Mouse (Mus musculus) liver, embryonic 16.5 days (tissue): ENCODE measurements around the gene Naa25. TPM values are rescaled to one million over a fixed set of nuclear protein-coding genes. Genes with fewer than 3 reads are reported as not detected.

Source experiments
- ATAC-seq: fragments of 200-750 bp; cut with Nextera tagmentation; 2 replicates; pipeline ENCODE4 v1.8.0; 2017; ENCODE audit warnings: low read depth, mild to moderate bottlenecking, moderate number of reproducible peaks, moderate library complexity
- H3K27ac ChIP-seq: fragments of 300-500 bp; sonication (generic); 2 replicates; pipeline ENCODE4 v1.5.1; 2014; ENCODE audit warnings: mild to moderate bottlenecking, low read length
- H3K27me3 ChIP-seq: fragments of 300-500 bp; sonication (generic); 2 replicates; pipeline ENCODE4 v1.6.1; 2014; ENCODE audit warnings: low read depth, low read length, mixed read lengths; ENCODE audit not compliant: control insufficient read depth, insufficient read depth
- H3K36me3 ChIP-seq: fragments of 300-500 bp; sonication (generic); 2 replicates; pipeline ENCODE4 v1.6.1; 2014; ENCODE audit warnings: mild to moderate bottlenecking; ENCODE audit not compliant: control insufficient read depth, insufficient read depth
- H3K4me1 ChIP-seq: fragments of 300-500 bp; sonication (generic); 2 replicates; pipeline ENCODE4 v1.6.1; 2014; ENCODE audit warnings: low read depth, low read length, mixed read lengths; ENCODE audit not compliant: control insufficient read depth
- H3K4me2 ChIP-seq: fragments of 300-500 bp; sonication (generic); 2 replicates; pipeline ENCODE4 v1.6.1; 2014; ENCODE audit warnings: low read depth, low read length, mixed read lengths
- H3K4me3 ChIP-seq: fragments of 300-500 bp; sonication (generic); 2 replicates; pipeline ENCODE4 v1.5.1; 2014; ENCODE audit warnings: low read depth, mild to moderate bottlenecking, low read length
- H3K9ac ChIP-seq: fragments of 300-500 bp; sonication (generic); 2 replicates; pipeline ENCODE4 v1.6.1; 2014; ENCODE audit warnings: low read depth, low read length
- H3K9me3 ChIP-seq: fragments of 300-500 bp; sonication (generic); replicated peaks from 2 replicates; pipeline ENCODE4 v1.6.1; 2016; ENCODE audit warnings: low read length; ENCODE audit not compliant: control insufficient read depth
- WGBS: fragments of 180-500 bp; shearing (Covaris S2); extraction: QIAGEN DNeasy Blood & Tissue Kit; methylation state at CpG from one replicate; pipeline ENCODE4 v1.1.7; 2014; ENCODE audit not compliant: insufficient replicate concordance; 5-methylcytosine and 5-hydroxymethylcytosine counted together
- polyA plus RNA-seq: library from polyadenylated mRNA; unstranded; fragments of >200 nt; fragmentation: Nextera tagmentation; extraction: Ambion mirVana; gene quantifications from 2 replicates; pipeline ENCODE4 v1.2.1, GENCODE M21; 2015

Gene Naa25
- polyA plus RNA-seq, 1 experiment from 2014 or later: 16.8 TPM

GRCm38 (mm10) chr5:121400849-121401248, 3.1 kb downstream of the Naa25 start:
- H3K4me3 ChIP-seq: no peak overlapping the region
- H3K4me2 ChIP-seq: no peak overlapping the region
- no peak for ATAC-seq
- H3K27ac ChIP-seq: no peak overlapping the region; the same call in 1 of the 2 replicates
- peaks cover 33% of the 10 kb centered on the region for H3K4me1 ChIP-seq
- no peak overlapping the region for H3K9ac ChIP-seq
- H3K36me3 ChIP-seq: no peaks in the 10 kb centered on the region
- no peaks in the 10 kb centered on the region for H3K9me3 ChIP-seq
- WGBS: 40% methylated on average over 5 of the region's 5 CpGs
- H3K27me3 ChIP-seq: no peaks in the 10 kb centered on the region

DNA sequence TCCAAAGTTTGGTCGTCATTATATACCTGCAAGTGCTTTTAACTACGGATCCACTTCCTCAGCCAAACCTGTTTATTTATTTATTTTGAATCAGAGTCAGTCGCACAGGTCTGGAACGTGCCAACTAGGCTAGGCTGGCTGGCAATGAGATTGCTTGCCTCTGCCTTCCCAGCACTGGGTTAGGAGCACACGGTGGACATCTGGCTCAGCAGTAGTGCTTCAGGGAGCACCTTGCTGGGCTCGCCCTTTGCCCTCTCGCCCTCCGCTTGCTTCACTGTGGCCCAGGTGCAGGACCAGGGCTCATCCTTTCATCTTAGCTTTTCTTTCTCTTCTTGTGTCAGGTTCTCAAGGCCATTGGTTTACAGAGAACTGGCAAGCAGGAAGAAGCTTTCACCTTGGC, 10.1 kb downstream of the Naa25 start:
- Histone ChIP-seq H3K36me3 (peaks cover 10% of the 10 kb centered on the region), H3K4me1 (no peaks in the 10 kb centered on the region), H3K27me3 (no peaks in the 10 kb centered on the region), H3K9ac (no peak overlapping the region), H3K9me3 (no peaks in the 10 kb centered on the region), H3K27ac (no peak overlapping the region), H3K4me2 (no peak overlapping the region), H3K4me3 (no peak overlapping the region)
- no peak for ATAC-seq
- WGBS: 80% methylated on average over 8 of the region's 8 CpGs

GRCm38 (mm10) chr5:121410975-121411374, 13.2 kb downstream of the Naa25 start:
- WGBS: 83% methylated on average over 4 of the region's 4 CpGs
- Histone ChIP-seq H3K27me3 (no peaks in the 10 kb centered on the region), H3K9me3 (no peaks in the 10 kb centered on the region), H3K27ac (no peak overlapping the region), H3K4me3 (no peak overlapping the region), H3K36me3 (peaks cover 34% of the 10 kb centered on the region), H3K9ac (no peak overlapping the region), H3K4me1 (no peaks in the 10 kb centered on the region), H3K4me2 (no peak overlapping the region)
- no peak for ATAC-seq

DNA sequence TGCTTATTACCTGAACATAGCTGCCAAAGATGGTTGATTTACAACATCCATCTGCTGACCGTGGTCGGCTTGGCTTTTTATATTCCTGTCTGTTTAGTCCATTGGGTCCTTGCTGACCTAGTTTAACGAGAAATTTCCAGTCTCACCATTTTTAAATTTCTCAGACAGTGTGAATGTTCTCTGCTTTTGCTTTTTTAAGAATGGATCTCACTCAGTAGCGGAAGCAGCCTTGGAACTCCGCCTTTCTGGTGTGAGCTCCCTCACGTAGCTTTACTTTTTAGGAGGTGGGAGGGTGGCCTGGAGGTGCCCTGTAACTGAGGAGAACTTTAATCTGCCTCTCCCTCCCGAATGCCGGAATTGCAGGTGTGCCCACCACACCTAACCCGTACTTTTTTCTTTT, 23.0 kb downstream of the Naa25 start:
- no peaks in the 10 kb centered on the region for H3K27me3 ChIP-seq
- ATAC-seq: no peak
- H3K4me3 ChIP-seq: no peak overlapping the region
- H3K27ac ChIP-seq: no peak overlapping the region
- no peaks in the 10 kb centered on the region for H3K9me3 ChIP-seq
- H3K36me3 ChIP-seq: peaks cover 73% of the 10 kb centered on the region
- H3K4me1 ChIP-seq: no peaks in the 10 kb centered on the region
- no peak overlapping the region for H3K4me2 ChIP-seq
- H3K9ac ChIP-seq: no peak overlapping the region
- 85% methylated on average over 9 of the region's 9 CpGs for WGBS

DNA sequence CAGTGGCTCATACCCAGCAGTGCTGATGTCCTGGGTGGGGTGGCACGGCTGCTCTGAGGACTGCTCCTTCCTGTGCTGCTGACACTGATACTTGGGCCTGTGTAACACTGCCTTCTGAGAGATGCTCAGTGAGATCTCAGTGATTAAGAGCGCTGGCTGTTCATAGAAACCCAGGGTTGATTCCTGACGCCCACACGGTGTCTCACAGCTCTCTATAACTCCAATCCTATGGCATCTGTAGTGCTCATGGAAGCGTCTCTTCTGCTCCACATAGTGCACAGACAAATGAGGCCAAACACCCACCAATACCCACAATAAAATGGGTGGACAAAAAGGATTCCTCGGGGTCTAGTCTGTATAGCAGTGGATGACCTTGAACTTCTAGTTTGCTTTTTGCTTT, 25.1 kb downstream of the Naa25 start:
- Histone ChIP-seq H3K9ac (no peak overlapping the region), H3K4me2 (no peak overlapping the region), H3K4me1 (no peaks in the 10 kb centered on the region), H3K27me3 (no peaks in the 10 kb centered on the region), H3K9me3 (no peaks in the 10 kb centered on the region), H3K27ac (no peak overlapping the region), H3K4me3 (no peak overlapping the region), H3K36me3 (peaks cover 78% of the 10 kb centered on the region)
- ATAC-seq: no peak
- WGBS: 81% methylated on average over 6 of the region's 6 CpGs

DNA sequence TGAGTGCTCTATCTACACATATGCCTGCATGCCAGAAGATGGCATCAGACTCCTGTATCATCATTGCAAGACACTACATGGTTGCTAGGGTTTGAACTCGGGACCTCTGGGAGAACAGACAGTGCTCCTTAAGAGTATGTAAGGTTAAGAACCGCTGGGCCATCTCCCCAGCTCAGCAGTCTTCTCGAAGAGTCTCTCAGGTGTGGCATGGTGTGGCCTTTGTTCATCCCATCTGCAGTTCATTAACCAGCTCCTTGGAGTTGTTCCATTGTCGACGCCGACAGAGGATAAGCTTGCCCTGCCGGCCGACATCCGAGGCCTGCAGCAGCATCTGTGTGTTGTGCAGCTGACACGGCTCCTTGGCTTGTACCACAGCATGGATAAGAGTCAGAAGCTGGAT, 25.6 kb downstream of the Naa25 start:
- 86% methylated on average over 10 of the region's 10 CpGs for WGBS

DNA sequence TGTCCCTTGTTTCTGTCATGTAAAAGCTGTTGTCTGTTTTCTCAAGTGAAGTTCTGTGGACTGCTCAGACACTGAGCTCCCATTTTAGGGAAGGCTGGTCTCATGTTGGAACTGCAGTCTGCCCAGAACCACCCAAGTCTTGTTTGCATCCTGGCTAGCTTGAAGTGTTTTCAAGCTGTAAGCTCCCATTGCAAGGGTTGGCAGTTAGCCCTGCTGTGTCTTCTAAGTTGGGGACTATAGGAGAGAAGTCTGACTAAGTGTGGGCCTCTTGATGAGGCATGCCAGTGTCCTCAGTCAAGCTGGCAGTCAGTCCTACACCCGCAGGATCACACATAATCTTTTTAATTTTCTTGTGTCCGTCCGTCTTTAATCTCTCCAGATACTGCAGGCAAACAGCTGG, 31.2 kb downstream of the Naa25 start:
- no peak for ATAC-seq
- H3K4me1 ChIP-seq: no peaks in the 10 kb centered on the region
- no peaks in the 10 kb centered on the region for H3K27me3 ChIP-seq
- no peak overlapping the region for H3K4me3 ChIP-seq
- no peak overlapping the region for H3K4me2 ChIP-seq
- H3K36me3 ChIP-seq: peaks cover 79% of the 10 kb centered on the region
- H3K9me3 ChIP-seq: no peaks in the 10 kb centered on the region
- 89% methylated on average over 3 of the region's 3 CpGs for WGBS
- H3K9ac ChIP-seq: no peak overlapping the region
- H3K27ac ChIP-seq: no peak overlapping the region

More for the DNA sequence above, 25.6 kb downstream of the Naa25 start:
- H3K9me3 ChIP-seq: no peaks in the 10 kb centered on the region
- H3K27ac ChIP-seq: no peak overlapping the region
- no peaks in the 10 kb centered on the region for H3K4me1 ChIP-seq
- no peak overlapping the region for H3K9ac ChIP-seq
- H3K36me3 ChIP-seq: peaks cover 78% of the 10 kb centered on the region
- no peaks in the 10 kb centered on the region for H3K27me3 ChIP-seq
- H3K4me2 ChIP-seq: no peak overlapping the region
- no peak for ATAC-seq
- H3K4me3 ChIP-seq: no peak overlapping the region

- Histone ChIP-seq H3K27me3 (no peaks in the 10 kb centered on the region), H3K4me3 (no peak overlapping the region), H3K9me3 (no peaks in the 10 kb centered on the region), H3K9ac (no peak overlapping the region), H3K4me2 (no peak overlapping the region), H3K27ac (no peak overlapping the region), H3K36me3 (peaks cover 66% of the 10 kb centered on the region), H3K4me1 (no peaks in the 10 kb centered on the region)
- 76% methylated on average over 5 of the region's 5 CpGs for WGBS
- 0 out of 2 replicates have a peak, but pooled peaks have one; percentile 37 for ATAC-seq
These were observed 40.4 kb downstream of the Naa25 start for GRCm38 (mm10) chr5:121438131-121438530.

DNA sequence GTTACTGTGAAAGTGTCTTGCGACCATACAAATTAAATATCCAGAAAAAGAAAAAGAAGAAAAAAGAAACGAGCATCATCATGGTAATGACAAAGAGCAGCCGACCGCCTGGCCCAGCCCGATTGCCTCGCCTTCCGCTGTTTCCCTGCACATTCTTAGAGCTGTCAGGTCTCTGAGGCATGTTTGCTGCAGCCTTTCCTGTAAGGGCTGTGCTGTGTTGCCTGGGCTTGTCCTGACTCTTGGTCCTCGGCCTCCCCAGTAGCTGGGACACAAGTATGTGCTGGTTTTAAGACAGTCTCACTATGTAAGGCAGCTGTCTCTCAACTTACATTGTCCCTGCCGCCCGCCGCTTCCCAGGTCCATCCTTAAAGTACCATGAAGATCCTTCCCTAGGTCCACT, 41.0 kb downstream of the Naa25 start:
- no peaks in the 10 kb centered on the region for H3K9me3 ChIP-seq
- no peak overlapping the region for H3K9ac ChIP-seq
- H3K4me3 ChIP-seq: no peak overlapping the region
- H3K4me2 ChIP-seq: no peak overlapping the region
- 82% methylated on average over 11 of the region's 11 CpGs for WGBS
- no peaks in the 10 kb centered on the region for H3K27me3 ChIP-seq
- H3K4me1 ChIP-seq: no peaks in the 10 kb centered on the region
- no peak for ATAC-seq
- H3K27ac ChIP-seq: no peak overlapping the region
- H3K36me3 ChIP-seq: peaks cover 66% of the 10 kb centered on the region
